Comparison of ENCODE assay signal across 8 mouse cellular contexts in the genomic region with DNA sequence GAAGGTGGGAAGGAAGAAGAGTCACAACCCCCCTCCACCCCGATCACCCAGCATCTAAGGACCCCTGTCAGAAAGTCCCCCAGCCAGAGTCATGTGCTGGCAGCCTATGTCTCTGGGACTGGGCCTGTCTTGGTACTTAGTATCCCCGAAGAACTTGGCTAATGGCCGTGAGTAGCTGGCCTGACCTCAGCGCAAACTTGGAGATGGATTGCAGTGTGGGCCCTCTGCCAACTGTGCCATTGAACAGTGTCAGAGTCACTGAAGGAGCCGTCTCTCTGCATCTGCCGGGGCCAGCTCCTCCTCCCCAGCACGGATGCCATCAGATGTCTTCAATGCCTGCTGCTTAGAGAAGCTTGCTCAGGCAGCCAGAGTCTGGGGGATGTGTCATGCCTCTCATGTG. TPM values are rescaled to one million over a fixed set of nuclear protein-coding genes. Genes with fewer than 3 reads are reported as not detected.
DNase-seq lines count a peak whose midpoint lies in the region; ATAC-seq lines count a peak whose summit lies in the region.

No protein-coding gene starts in this region.

- no peak overlapping the region for H3K27ac ChIP-seq in liver, embryonic 11.5 days (ENCODE audit: low read depth, low read length)

- H3K4me3 ChIP-seq in liver, embryonic 11.5 days (ENCODE audit: low read depth, low read length): no peak overlapping the region

- H3K27me3 ChIP-seq in liver, embryonic 11.5 days (replicated peaks; ENCODE audit: control insufficient read depth, insufficient read depth, low read length): no peaks in the 10 kb centered on the region

- DNase-seq in layer of hippocampus, adult 11-12 months (ENCODE audit: low spot score): peak; percentile 43
- DNase-seq in layer of hippocampus, adult 9-10 months (ENCODE audit: low spot score): no peak
- peak; percentile 52 to 53 for DNase-seq in adrenal gland, postnatal 4 days (ENCODE audit: low spot score in 2 of 2)
- DNase-seq in frontal cortex, postnatal 36 days (ENCODE audit: low spot score in 2 of 2): peak; percentile 35 to 39
- peak; percentile 51 to 57 for DNase-seq in lung, adult 18-20 months
- DNase-seq in right cerebral cortex, adult 2 months (ENCODE audit: low spot score in 2 of 2): peak; percentile 31 to 52
- no peak for DNase-seq in liver, embryonic 11.5 days (ENCODE audit: low spot score)

- H3K9ac ChIP-seq in liver, embryonic 11.5 days (ENCODE audit: low read depth, low read length): no peak overlapping the region

- peak; percentile 24 for ATAC-seq in inflammation-experienced regulatory T-cells, adult 6 months
- ATAC-seq in liver, embryonic 11.5 days (replicated peaks; ENCODE audit: low FRiP score): no peak

- no peaks in the 10 kb centered on the region for H3K9me3 ChIP-seq in liver, embryonic 11.5 days (ENCODE audit: control insufficient read depth, low read length)

- 84% methylated on average over 7 of the region's 7 CpGs for WGBS in liver, embryonic 11.5 days

- H3K4me2 ChIP-seq in liver, embryonic 11.5 days: no peak overlapping the region

- no peaks in the 10 kb centered on the region for H3K36me3 ChIP-seq in liver, embryonic 11.5 days (ENCODE audit: control insufficient read depth, insufficient read depth, low read length)

- H3K4me1 ChIP-seq in liver, embryonic 11.5 days (replicated peaks; ENCODE audit: control insufficient read depth, insufficient read depth, low read length): no peaks in the 10 kb centered on the region

RNA-seq across cellular contexts. Expression of gene Ppm1l, which starts 26.4 kb away (rescaled TPM):
- 10 to 100 TPM; 15.6 to 17.0 TPM for total RNA-seq in adrenal gland, postnatal 4 days (2021)
- polyA plus RNA-seq in inflammation-experienced regulatory T-cells, adult 6 months (2017; shearing (Covaris generic)): 1 to 10 TPM in 2 of 3 experiments, under 1 TPM in 1; 0.06 to 4.4 (median 3.0) TPM
- 8.2 and 8.3 TPM in 2 replicates for polyA plus RNA-seq in liver, embryonic 11.5 days (2014; fragmentation: Nextera tagmentation; extraction: Ambion mirVana)

Comparison
In these comparisons a context has a peak if more than half of its experiments do, and no peak if none do; other contexts are left out.
1. DNase-seq: peak in layer of hippocampus, adult 11-12 months (single experiment), adrenal gland, postnatal 4 days (2 of 2), frontal cortex, postnatal 36 days (2 of 2), lung, adult 18-20 months (2 of 2) and right cerebral cortex, adult 2 months (2 of 2); none in layer of hippocampus, adult 9-10 months (single experiment) and liver, embryonic 11.5 days (single experiment).